Mouse (Mus musculus) left cerebral cortex, postnatal 36 days (tissue): ENCODE data around the gene Armc7. TPM values are rescaled to one million over a fixed set of nuclear protein-coding genes. Genes with fewer than 3 reads are reported as not detected.
A peak's percentile ranks its signal among the peaks of the same experiment; 100 is the strongest.
"Not testable (repeated sequence)": the region's sequence is repeated elsewhere in the genome, so short reads cannot be mapped to it uniquely, and the experiment has no call there.

ENCODE experiments used
- DNase-seq, 2 experiments: peaks; one replicate each; pipeline ENCODE4 v3.0.0; 2021 to 2022; ENCODE audit warnings: low spot score in 2 of 2, mixed read lengths in 1 of 2
- intact Hi-C: fragments of 180-260 bp; cut with DNase I; formaldehyde crosslinking; loops from one replicate; pipeline ENCODE4 v1.15.1; 2025
- microRNA-seq: library from miRNA; unstranded; fragments of <30 nt; microRNA quantifications from one replicate; pipeline ENCODE4 v1.2.0, GENCODE M21; 2022
- total RNA-seq, 2 experiments: library from RNA; stranded (reverse); gene quantifications; 2 replicates each; pipeline ENCODE4 v1.2.3; 2021

Armc7 gene
- total RNA-seq, 2 experiments from 2014 or later: 13.0 to 13.5 TPM

GRCm38 (mm10) chr11:115515021-115515420 lies 39.6 kb downstream of the Armc7 start:
- DNase-seq: no peak
- intact Hi-C loops: no loop called here

DNA sequence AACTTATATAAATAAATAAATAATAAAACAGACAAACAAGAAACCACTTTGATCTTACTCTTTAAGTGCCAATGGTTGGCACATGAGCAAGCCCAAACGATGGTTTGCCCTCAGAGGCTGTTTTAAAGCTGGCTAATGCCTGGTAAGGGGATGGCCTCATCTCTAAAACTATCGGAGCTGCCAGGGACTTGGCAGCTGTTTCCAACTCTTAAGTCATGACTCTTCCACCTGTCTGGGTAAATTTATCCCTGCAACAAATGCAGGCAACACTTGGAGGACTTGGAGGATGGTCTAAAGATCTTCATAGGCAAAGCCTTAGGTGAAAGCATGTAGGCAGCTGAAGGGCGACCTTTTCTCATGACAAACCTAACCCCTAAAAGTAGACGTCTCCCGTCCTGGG lies 41.5 kb downstream of the Armc7 start:
- DNase-seq: no peak
- intact Hi-C loops: no loop called here

GRCm38 (mm10) chr11:115518693-115519092 lies 43.2 kb downstream of the Armc7 start:
- DNase-seq: peak; percentile 43 to 52
- intact Hi-C loops: no loop called here

GRCm38 (mm10) chr11:115519581-115519980 lies 44.1 kb downstream of the Armc7 start:
- intact Hi-C loops: no loop called here

DNA sequence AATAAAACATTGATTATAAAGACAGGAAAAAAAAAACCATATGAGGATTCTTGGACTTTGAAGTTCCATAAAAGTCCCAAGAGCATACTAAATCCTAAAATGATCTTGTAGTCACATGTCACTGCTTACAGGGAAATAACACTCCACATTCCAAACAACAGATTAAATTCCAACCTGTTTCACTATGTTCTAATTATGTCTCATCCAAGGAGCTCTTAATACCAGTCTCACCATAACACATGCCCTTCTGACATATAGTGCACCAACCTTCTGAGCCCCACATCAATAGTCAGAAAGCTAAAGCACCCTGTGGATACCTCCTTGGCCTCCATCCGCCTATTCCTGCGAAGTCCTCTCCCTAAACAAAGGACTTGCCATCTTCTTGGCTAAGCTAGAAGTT lies 44.8 kb downstream of the Armc7 start:
- no peak for DNase-seq
- intact Hi-C loops: no loop called here

More at GRCm38 (mm10) chr11:115519581-115519980, 44.1 kb downstream of the Armc7 start:
- no peak for DNase-seq

DNA sequence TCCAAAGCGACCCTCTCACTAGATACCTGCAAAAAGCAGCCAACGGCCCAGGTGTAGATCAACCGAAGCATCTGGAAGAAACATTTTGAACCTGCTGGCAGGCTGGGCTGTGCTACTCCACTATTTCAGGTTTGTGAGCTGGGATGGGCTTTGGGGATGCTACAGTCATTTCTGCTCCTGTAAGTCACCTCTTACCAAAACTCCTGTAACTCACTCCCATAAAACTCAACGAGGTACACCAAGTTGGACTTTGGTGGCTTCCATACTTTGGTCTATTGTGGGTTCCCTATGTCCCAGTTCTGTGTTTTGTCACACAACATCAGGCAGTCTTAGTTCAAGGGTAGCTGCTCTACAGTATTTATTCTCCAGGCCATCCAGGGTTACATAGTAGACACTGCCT lies 45.6 kb downstream of the Armc7 start:
- intact Hi-C loops: no loop called here
- no peak for DNase-seq

- no peak for DNase-seq
- intact Hi-C loops: no loop called here
These were observed 46.8 kb downstream of the Armc7 start for GRCm38 (mm10) chr11:115522238-115522637.

DNA sequence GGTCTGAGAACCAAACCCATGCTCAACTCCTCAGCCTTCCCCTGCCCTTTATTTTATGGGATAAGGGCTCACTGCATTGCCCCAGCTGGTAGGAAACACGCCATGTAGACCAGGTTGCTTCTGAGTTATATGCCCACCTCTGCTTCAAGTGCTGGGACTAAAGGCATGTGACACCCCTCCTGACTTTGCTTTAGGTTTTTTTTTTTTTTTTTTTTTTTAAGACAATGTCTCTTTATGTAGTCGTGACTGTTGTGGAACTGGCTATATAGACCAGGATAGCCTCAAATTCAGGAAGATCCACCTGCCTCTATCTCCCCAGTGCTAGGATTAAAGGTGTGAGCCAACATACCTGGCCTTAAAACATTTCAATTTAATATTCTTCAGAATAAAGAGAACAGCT lies 47.2 kb downstream of the Armc7 start:
- no peak for DNase-seq
- intact Hi-C loops: no loop called here

DNA sequence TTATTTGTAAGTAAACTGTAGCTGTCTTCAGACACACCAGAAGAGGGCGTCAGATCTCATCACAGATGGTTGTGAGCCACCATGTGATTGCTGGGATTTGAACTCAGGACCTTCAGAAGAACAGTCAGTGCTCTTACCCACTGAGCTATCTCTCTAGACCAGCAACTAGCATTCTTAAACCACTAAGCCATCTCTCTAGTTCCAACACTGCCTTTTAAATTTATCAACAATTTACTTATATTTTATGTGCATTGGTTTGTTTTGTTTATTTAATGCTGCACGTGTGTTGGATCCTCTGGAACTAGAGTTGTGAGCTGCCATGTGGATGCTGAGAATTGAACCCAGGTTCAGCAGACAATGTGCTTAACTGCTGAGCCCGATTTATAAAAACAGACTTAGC lies 51.0 kb downstream of the Armc7 start:
- intact Hi-C loops: not testable (repeated sequence)

GRCm38 (mm10) chr11:115534759-115535371 lies 59.4 kb downstream of the Armc7 start:
- intact Hi-C loops: loop anchor here (5.0 kb wide), 1 partner anchor 67 kb away; the partner anchor contains the start of genes Gga3 and Mrps7
- DNase-seq: no peak

More for the DNA sequence above, 51.0 kb downstream of the Armc7 start:
- not testable (repeated sequence) for DNase-seq

DNA sequence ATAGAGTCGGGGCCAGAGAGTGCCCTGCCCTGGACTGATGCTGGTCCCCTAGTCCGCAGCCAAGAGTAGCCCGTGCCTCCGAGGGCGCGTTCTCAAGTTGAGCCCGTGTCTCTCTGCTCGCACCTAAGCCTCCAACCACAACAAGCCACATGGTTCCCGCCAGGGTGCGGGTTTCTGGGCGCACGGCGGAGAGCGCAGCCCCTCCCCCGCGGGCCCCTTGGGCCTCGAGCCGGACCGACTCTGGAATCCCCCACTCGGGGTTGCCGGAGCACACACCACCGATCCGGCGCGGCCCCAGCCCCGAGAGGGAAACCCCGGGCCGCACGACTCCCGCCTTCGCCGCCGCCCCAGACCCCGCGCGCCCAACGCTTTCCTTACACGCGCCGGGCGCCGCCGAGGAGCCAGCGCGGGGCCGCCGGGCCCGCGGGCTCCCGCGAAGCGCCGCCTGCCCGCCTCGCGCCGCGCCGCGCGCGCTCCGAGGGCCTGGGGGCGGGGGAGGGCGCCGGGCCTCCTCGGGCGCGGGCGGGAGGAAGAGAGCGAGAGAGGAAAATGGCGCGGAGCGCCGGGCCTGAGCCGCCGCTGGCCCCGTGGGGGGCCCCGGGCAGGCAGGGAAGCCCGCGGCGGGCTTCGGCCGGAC lies 60.1 kb downstream of the Armc7 start:
- DNase-seq: peak; percentile 50 to 68
- intact Hi-C loops: loop anchor here (2.0 to 5.0 kb wide), 2 partner anchors 47 to 67 kb away; partner anchors contain the start of genes Gga3 and Mrps7

- intact Hi-C loops: loop anchor here (2.0 to 5.0 kb wide), 2 partner anchors 47 to 66 kb away; partner anchors contain the start of genes Gga3 and Mrps7
- peak; percentile 97 for DNase-seq
These were observed 60.7 kb downstream of the Armc7 start, which contains the start of gene Sumo2 for GRCm38 (mm10) chr11:115536038-115536681. Sumo2 (minus strand) TSS chr11:115536276.

GRCm38 (mm10) chr11:115536856-115537568 lies 61.5 kb downstream of the Armc7 start:
- DNase-seq: peak; percentile 48 to 54
- intact Hi-C loops: loop anchor here (2.0 to 5.0 kb wide), 2 partner anchors 48 to 65 kb away; partner anchors contain the start of genes Gga3 and Mrps7

- intact Hi-C loops: loop anchor here (5.0 kb wide), 1 partner anchor 64 kb away; the partner anchor contains the start of genes Gga3 and Mrps7
These were observed 62.6 kb downstream of the Armc7 start for GRCm38 (mm10) chr11:115538045-115538444.

More at GRCm38 (mm10) chr11:115538045-115538444, 62.6 kb downstream of the Armc7 start:
- no peak for DNase-seq

Small RNAs within 50 kb of the gene (microRNA-seq; reads per million reads assigned to microRNA genes)
- gene Mir3968: not detected

Other genes with a start within 250 kb of the Armc7 start
- 10 to 100 TPM; 38.6 to 42.5 TPM for gene Grin2c, start 208.4 kb upstream of the Armc7 start, total RNA-seq
- 10 to 100 TPM; 14.2 to 22.5 TPM for gene Fdxr, start 198.6 kb upstream of the Armc7 start, total RNA-seq
- gene Fads6, start 178.0 kb upstream of the Armc7 start, total RNA-seq: 10 to 100 TPM; 12.7 to 13.0 TPM
- gene Otop2, start 168.5 kb upstream of the Armc7 start, total RNA-seq: 1 to 10 TPM; 1.1 to 2.1 TPM
- under 1 TPM; 0.39 to 0.49 TPM for gene Ush1g, start 153.6 kb upstream of the Armc7 start, total RNA-seq
- under 1 TPM in 1 of 2 experiments, not detected in 1; 0.12 TPM for gene Otop3, start 140.9 kb upstream of the Armc7 start, total RNA-seq
- gene Hid1, start 107.9 kb upstream of the Armc7 start, total RNA-seq: 100 to 1,000 TPM; 106 to 107 TPM
- gene Cdr2l, start 93.8 kb upstream of the Armc7 start, total RNA-seq: 10 to 100 TPM; 20.6 to 23.1 TPM
- 100 to 1,000 TPM; 115 to 119 TPM for gene Mrpl58, start 71.9 kb upstream of the Armc7 start, total RNA-seq
- 100 to 1,000 TPM; 417 to 474 TPM for gene Atp5h, start 55.7 kb upstream of the Armc7 start, total RNA-seq
- 10 to 100 TPM; 72.0 to 79.2 TPM for gene Kctd2, start 55.5 kb upstream of the Armc7 start, total RNA-seq
- gene Trim80, start 35.1 kb upstream of the Armc7 start, total RNA-seq: not detected
- gene Slc16a5, start 13.2 kb upstream of the Armc7 start, total RNA-seq: not detected
- gene Nt5c, start 16.2 kb downstream of the Armc7 start, total RNA-seq: 10 to 100 TPM; 61.0 to 69.8 TPM
- gene Jpt1, start 38.7 kb downstream of the Armc7 start, total RNA-seq: 100 to 1,000 TPM; 143 to 159 TPM
- 100 to 1,000 TPM; 291 to 294 TPM for gene Sumo2, start 60.6 kb downstream of the Armc7 start, total RNA-seq
- 10 to 100 TPM; 41.6 to 49.9 TPM for gene Nup85, start 88.8 kb downstream of the Armc7 start, total RNA-seq
- gene Mrps7, start 128.3 kb downstream of the Armc7 start, total RNA-seq: 10 to 100 TPM; 49.8 to 57.9 TPM
- gene Gga3, start 128.4 kb downstream of the Armc7 start, total RNA-seq: 10 to 100 TPM; 70.2 to 74.3 TPM
- 10 to 100 TPM; 15.1 to 18.1 TPM for gene Mif4gd, start 137.3 kb downstream of the Armc7 start, total RNA-seq
- gene Slc25a19, start 152.6 kb downstream of the Armc7 start, total RNA-seq: 10 to 100 TPM; 56.8 to 60.1 TPM
- 100 to 1,000 TPM; 175 to 190 TPM for gene Grb2, start 232.9 kb downstream of the Armc7 start, total RNA-seq